Mouse (Mus musculus) liver, adult (tissue): ENCODE results near the gene Nup210l.

ENCODE experiments used
- GATA4 ChIP-seq: IDR thresholded peaks from 2 replicates; pipeline ENCODE4 v1.6.1; 2014; ENCODE audit warnings: mild to moderate bottlenecking, low read length; ENCODE audit not compliant: insufficient replicate concordance

Gene Nup210l

GRCm38 (mm10) chr3:90254419-90255193 lies 150.7 kb downstream of the Nup210l start:
- no peak for TF ChIP-seq GATA4

- no peak for TF ChIP-seq GATA4
Measured at GRCm38 (mm10) chr3:90255194-90255565, 151.2 kb downstream of the Nup210l start.

- no peak for TF ChIP-seq GATA4
Measured at GRCm38 (mm10) chr3:90255784-90256353, 151.9 kb downstream of the Nup210l start.

- no peak for TF ChIP-seq GATA4
Measured at GRCm38 (mm10) chr3:90256731-90257530, 153.0 kb downstream of the Nup210l start.

- no peak for TF ChIP-seq GATA4
Measured at GRCm38 (mm10) chr3:90258521-90258920, 154.6 kb downstream of the Nup210l start.
